Mouse (Mus musculus) MEL (cell line): ENCODE data around the gene Hes1. TPM values are rescaled to one million over a fixed set of nuclear protein-coding genes. Genes with fewer than 3 reads are reported as not detected.

Experiments used
- DNase-seq: peaks from one replicate; pipeline ENCODE4 v3.0.0; 2011; ENCODE audit warnings: low read depth, low spot score
- H3K27ac ChIP-seq: 2 replicates; pipeline ENCODE4 v1.5.1; 2012; ENCODE audit warnings: low read depth, mild to moderate bottlenecking, control low read depth, low read length, moderate library complexity; ENCODE audit not compliant: control insufficient read depth
- H3K27me3 ChIP-seq, 2 experiments: fragments of 150-350 bp in 1 of 2; sonication (generic) in 1 of 2; 2 replicates each; pipeline ENCODE4 v1.6.1; 2012; ENCODE audit warnings: low read length in 2 of 2, mild to moderate bottlenecking in 2 of 2, improper control_type of control experiment in 1 of 2, moderate library complexity in 1 of 2; ENCODE audit not compliant: insufficient read depth in 2 of 2, control insufficient read depth in 1 of 2
- H3K36me3 ChIP-seq, 2 experiments: 2 replicates each; pipeline ENCODE4 v1.6.1; 2012 to 2014; ENCODE audit warnings: low read length in 2 of 2, improper control_type of control experiment in 1 of 2, inconsistent platforms in 1 of 2, mild to moderate bottlenecking in 1 of 2; ENCODE audit not compliant: insufficient read depth in 2 of 2, control insufficient read depth in 1 of 2
- H3K4me1 ChIP-seq, 2 experiments: fragments of 150-350 bp in 1 of 2; sonication (generic) in 1 of 2; 2 replicates each; pipeline ENCODE4 v1.6.1; 2012; ENCODE audit warnings: low read length in 2 of 2, improper control_type of control experiment in 1 of 2, mild to moderate bottlenecking in 1 of 2; ENCODE audit not compliant: insufficient read depth in 2 of 2, control insufficient read depth in 1 of 2
- H3K4me3 ChIP-seq, 2 experiments: fragments of 150-350 bp in 1 of 2; sonication (generic) in 1 of 2; 2 replicates each; pipeline ENCODE4 v1.5.1; 2012; ENCODE audit warnings: low read depth in 2 of 2, low read length in 2 of 2, mild to moderate bottlenecking in 2 of 2, moderate library complexity in 2 of 2, control low read depth in 1 of 2, improper control_type of control experiment in 1 of 2; ENCODE audit not compliant: control insufficient read depth in 1 of 2, insufficient read depth in 1 of 2
- H3K79me2 ChIP-seq: 2 replicates; pipeline ENCODE4 v1.6.1; 2012; ENCODE audit warnings: mild to moderate bottlenecking, low read length, moderate library complexity; ENCODE audit not compliant: control insufficient read depth, poor library complexity, insufficient read depth
- H3K9ac ChIP-seq: 2 replicates; pipeline ENCODE4 v1.6.1; 2012; ENCODE audit warnings: low read depth, mild to moderate bottlenecking, control low read depth, low read length, moderate library complexity; ENCODE audit not compliant: control insufficient read depth, poor library complexity, severe bottlenecking
- H3K9me3 ChIP-seq: fragments of 150-350 bp; sonication (generic); replicated peaks from 2 replicates; pipeline ENCODE4 v1.6.1; 2012; ENCODE audit warnings: mild to moderate bottlenecking, low read length, improper control_type of control experiment, moderate library complexity; ENCODE audit not compliant: insufficient read depth
- BHLHE40 ChIP-seq: IDR thresholded peaks from 2 replicates; pipeline ENCODE4 v1.6.1; 2012; ENCODE audit warnings: low read depth, mild to moderate bottlenecking, inconsistent platforms, low read length, improper control_type of control experiment, borderline replicate concordance
- CHD2 ChIP-seq: IDR thresholded peaks from 2 replicates; pipeline ENCODE4 v1.6.1; 2011; ENCODE audit warnings: low read length, improper control_type of control experiment
- ELF1 ChIP-seq: IDR thresholded peaks from 2 replicates; pipeline ENCODE4 v1.6.1; 2014; ENCODE audit warnings: low read depth, mild to moderate bottlenecking, inconsistent platforms, low read length, improper control_type of control experiment, moderate library complexity
- ETS1 ChIP-seq: IDR thresholded peaks from 2 replicates; pipeline ENCODE4 v1.6.1; 2012; ENCODE audit warnings: low read depth, mild to moderate bottlenecking, inconsistent platforms, low read length, improper control_type of control experiment, moderate library complexity
- JUND ChIP-seq: IDR thresholded peaks from 2 replicates; pipeline ENCODE4 v1.6.1; 2011; ENCODE audit warnings: low read depth, mild to moderate bottlenecking, improper control_type of control experiment, low read length
- KAT2A ChIP-seq: conservative IDR thresholded peaks from 2 replicates; pipeline ENCODE4 v1.6.1; 2012; ENCODE audit warnings: low read depth, low read length, improper control_type of control experiment, inconsistent platforms
- MAFK ChIP-seq: IDR thresholded peaks from 2 replicates; pipeline ENCODE4 v1.6.1; 2011; ENCODE audit warnings: low read depth, mild to moderate bottlenecking, low read length, improper control_type of control experiment, borderline replicate concordance
- MAZ ChIP-seq: IDR thresholded peaks from 2 replicates; pipeline ENCODE4 v1.6.1; 2012; ENCODE audit warnings: low read depth, mild to moderate bottlenecking, inconsistent platforms, low read length, improper control_type of control experiment
- MYB ChIP-seq: IDR thresholded peaks from 2 replicates; pipeline ENCODE4 v1.6.1; 2011; ENCODE audit warnings: mild to moderate bottlenecking, low read depth, low read length, improper control_type of control experiment
- POLR2A ChIP-seq, 2 experiments: IDR thresholded peaks; 2 replicates each; pipeline ENCODE4 v1.6.1; 2011 to 2012; ENCODE audit warnings: low read length in 2 of 2, mild to moderate bottlenecking in 2 of 2, control low read depth in 1 of 2, improper control_type of control experiment in 1 of 2, low read depth in 1 of 2, moderate library complexity in 1 of 2; ENCODE audit not compliant: control insufficient read depth in 1 of 2, insufficient read depth in 1 of 2, poor library complexity in 1 of 2
- RCOR1 ChIP-seq: IDR thresholded peaks from 2 replicates; pipeline ENCODE4 v1.6.1; 2012; ENCODE audit warnings: low read depth, mild to moderate bottlenecking, inconsistent platforms, low read length, improper control_type of control experiment
- TAL1 ChIP-seq: IDR thresholded peaks from 2 replicates; pipeline ENCODE4 v1.6.1; 2012; ENCODE audit warnings: mild to moderate bottlenecking, inconsistent platforms, low read length, moderate library complexity, mixed read lengths
- TBP ChIP-seq: IDR thresholded peaks from 2 replicates; pipeline ENCODE4 v1.8.0; 2011; ENCODE audit warnings: low read depth, low read length, improper control_type of control experiment
- UBTF ChIP-seq: IDR thresholded peaks from 2 replicates; pipeline ENCODE4 v1.6.1; 2012; ENCODE audit warnings: low read depth, mild to moderate bottlenecking, inconsistent platforms, low read length, improper control_type of control experiment, moderate library complexity, borderline replicate concordance; ENCODE audit not compliant: insufficient read depth
- USF1 ChIP-seq: IDR thresholded peaks from 2 replicates; pipeline ENCODE4 v1.6.1; 2014; ENCODE audit warnings: low read depth, mild to moderate bottlenecking, inconsistent platforms, low read length, improper control_type of control experiment, moderate library complexity
- ZMIZ1 ChIP-seq: IDR thresholded peaks from 2 replicates; pipeline ENCODE4 v1.6.1; 2012; ENCODE audit warnings: low read depth, mild to moderate bottlenecking, inconsistent platforms, low read length, improper control_type of control experiment, moderate library complexity
- polyA plus RNA-seq, 2 experiments: library from polyadenylated mRNA; stranded (reverse) in 1 of 2; unstranded in 1 of 2; fragments of >175 nt in 1 of 2; fragments of >200 nt in 1 of 2; gene quantifications; 2 replicates each; pipeline versions ENCODE4 v1.2.1 to v1.2.4; 2012; ENCODE audit warnings: low replicate concordance in 2 of 2, low read depth in 1 of 2; ENCODE audit not compliant: insufficient read length in 2 of 2, insufficient read depth in 1 of 2, missing spikeins in 1 of 2
- total RNA-seq: library from RNA; depleted of rRNA; stranded (reverse); fragments of 300-350 nt; gene quantifications from 2 replicates; pipeline ENCODE4 v1.2.3, GENCODE M21; 2012

The Hes1 gene
- total and polyA plus RNA-seq, 3 experiments = 2.3 to 3.0 TPM; not detected in 1

- H3K27me3 ChIP-seq = peaks cover 8 to 27% of the 10 kb centered on the region in 2 experiments
Observed at GRCm38 (mm10) chr16:30073317-30073716, 9.1 kb downstream of the Hes1 start.

GRCm38 (mm10) chr16:30081498-30081897 is 17.3 kb downstream of the Hes1 start:
- H3K36me3 ChIP-seq = no peaks in the 10 kb centered on the region
- no peaks in the 10 kb centered on the region for H3K79me2 ChIP-seq
- H3K27ac ChIP-seq = no peak overlapping the region
- H3K4me3 ChIP-seq = no peak overlapping the region
- peaks cover 8 to 12% of the 10 kb centered on the region in 2 experiments for H3K27me3 ChIP-seq
- TF ChIP-seq ZMIZ1 = no peak
- no peak for TF ChIP-seq UBTF
- TF ChIP-seq TAL1 = no peak
- no peak for TF ChIP-seq ELF1
- TF ChIP-seq USF1 = no peak
- TF ChIP-seq BHLHE40 = no peak
- TF ChIP-seq JUND = no peak
- no peak for TF ChIP-seq POLR2A (IDR thresholded peaks at IDR 0.05; ENCODE audit: control insufficient read depth in 1 of 2, insufficient read depth in 1 of 2, low read depth in 1 of 2, low read length in 2 of 2, poor library complexity in 1 of 2)
- no peak for TF ChIP-seq RCOR1
- no peak for TF ChIP-seq MAFK
- no peak for TF ChIP-seq MAZ
- TF ChIP-seq CHD2 = no peak
- TF ChIP-seq MYB = no peak
- TF ChIP-seq, all 39 proteins: peak for 0
- Histone ChIP-seq H3K9ac (no peak overlapping the region), H3K4me1 (no peaks in the 10 kb centered on the region), H3K9me3 (no peaks in the 10 kb centered on the region)
- DNase-seq = no peak

More at GRCm38 (mm10) chr16:30073317-30073716, 9.1 kb downstream of the Hes1 start:
- H3K36me3 ChIP-seq = peaks cover 0 to 10% of the 10 kb centered on the region in 2 experiments; a peak in 2 of 4 replicates
- H3K79me2 ChIP-seq = no peaks in the 10 kb centered on the region
- no peak overlapping the region for H3K27ac ChIP-seq
- H3K9ac ChIP-seq = no peak overlapping the region
- DNase-seq = no peak
- TF ChIP-seq POLR2A (IDR thresholded peaks at IDR 0.05; ENCODE audit: control insufficient read depth in 1 of 2, insufficient read depth in 1 of 2, low read depth in 1 of 2, low read length in 2 of 2, poor library complexity in 1 of 2) = no peak
- TF ChIP-seq ETS1 = no peak
- no peak for TF ChIP-seq KAT2A
- no peak for TF ChIP-seq TBP
- TF ChIP-seq UBTF = no peak
- no peak for TF ChIP-seq CHD2
- H3K4me1 ChIP-seq = peaks cover 0 to 6% of the 10 kb centered on the region in 2 experiments; a peak in 2 of 4 replicates
- H3K4me3 ChIP-seq = no peak overlapping the region
- H3K9me3 ChIP-seq = no peaks in the 10 kb centered on the region
